Mouse (Mus musculus) heart, adult 18-20 months (tissue): ENCODE measurements at regions not wholly inside any gene's neighbourhood (a gene's known extent, or its start where the extent isn't known, plus 50 kb on each side); places are given as distances from the start of the nearest gene placed in this dataset.
"Not testable (repeated sequence)": the region's sequence is repeated elsewhere in the genome, so short reads cannot be mapped to it uniquely, and the experiment has no call there.

Experiments used
- DNase-seq, 2 experiments: peaks; one replicate each; pipeline ENCODE4 v3.0.0; 2021 to 2022; ENCODE audit warnings: mixed read lengths in 1 of 2

DNA sequence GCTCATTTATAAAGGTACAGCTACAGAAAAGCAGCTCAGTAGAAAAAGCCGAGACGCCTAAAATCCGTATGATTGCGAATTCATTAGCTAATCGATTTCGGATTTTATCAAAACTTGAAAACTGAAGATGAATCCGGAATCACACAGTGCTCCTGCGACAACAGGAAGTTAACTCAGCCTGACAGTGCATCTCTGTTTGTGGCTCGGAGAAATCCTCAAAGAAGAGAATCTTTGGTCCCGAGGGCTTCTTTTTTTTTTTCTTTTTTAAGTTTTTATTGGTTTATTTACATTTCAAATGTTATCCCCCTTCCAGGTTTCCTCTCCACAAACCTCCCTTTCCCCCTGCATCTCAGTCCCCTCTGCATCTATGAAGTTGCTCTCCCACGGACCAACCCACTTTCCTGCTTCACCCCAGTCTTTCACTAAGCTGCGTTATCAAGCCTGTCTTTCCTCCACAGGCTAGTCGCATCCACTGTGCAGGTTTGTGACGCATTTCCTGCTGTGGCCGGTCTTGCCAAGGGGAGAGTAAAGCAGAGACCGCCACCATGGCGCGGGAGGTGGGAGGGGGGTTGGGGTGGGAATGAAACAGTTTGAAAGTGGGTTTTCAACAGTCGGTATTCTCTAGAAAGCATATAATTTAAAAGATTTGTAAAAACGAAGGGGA lies 593.4 kb upstream of the Snrpn start:
- not testable (repeated sequence) for DNase-seq

DNA sequence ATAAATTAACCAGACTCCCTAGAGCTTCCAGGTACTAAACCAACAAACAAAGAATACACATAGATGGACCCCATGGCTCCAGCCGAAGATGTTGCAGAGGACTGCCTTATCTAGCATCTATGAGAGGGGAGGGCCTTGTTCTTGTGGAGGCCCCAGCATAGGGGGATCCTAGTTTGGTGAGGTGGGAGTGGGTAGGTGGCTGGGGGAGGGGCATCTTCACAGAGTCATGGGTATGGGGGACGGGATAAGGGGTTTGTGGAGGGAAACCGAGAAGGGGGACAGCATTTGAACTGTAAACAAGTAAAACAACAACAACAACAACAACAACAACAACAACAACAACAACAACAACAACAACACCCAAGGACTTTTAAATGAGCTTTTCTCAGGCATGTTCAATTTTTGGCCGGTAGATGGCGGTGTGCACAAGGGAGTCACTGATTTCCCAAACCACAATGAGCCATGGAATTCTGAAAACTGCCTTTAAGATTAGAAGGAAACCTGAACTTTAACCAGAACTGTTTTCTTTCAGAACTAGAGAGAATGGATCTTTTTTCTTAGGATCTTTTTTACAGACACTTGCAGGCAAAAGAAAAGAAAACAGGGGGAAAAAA lies 588.2 kb upstream of the Snrpn start:
- peak in 1 of 2 experiments; percentile 10 for DNase-seq
